Mouse (Mus musculus): ENCODE measurements around the gene Kcnk6. TPM values are rescaled to one million over a fixed set of nuclear protein-coding genes. Genes with fewer than 3 reads are reported as not detected.

The Kcnk6 gene
- polyA plus RNA-seq, 1 experiment, result 0.09 TPM

- TF ChIP-seq MYOG (IDR thresholded peaks at IDR 0.05; ENCODE audit: control insufficient read depth, extremely low read depth, insufficient read length) (no peak), USF1 (IDR thresholded peaks at IDR 0.05; ENCODE audit: low read depth) (no peak), CEBPB (IDR thresholded peaks at IDR 0.05; ENCODE audit: low read depth) (no peak), MAX (IDR thresholded peaks at IDR 0.05) (no peak), FOSL1 (IDR thresholded peaks at IDR 0.05; ENCODE audit: insufficient read depth, low read length, poor library complexity, severe bottlenecking) (no peak), CTCF (IDR thresholded peaks at IDR 0.05; ENCODE audit: control insufficient read depth, insufficient read depth, insufficient read length) (no peak), MYOD1 (IDR thresholded peaks at IDR 0.05; ENCODE audit: control insufficient read depth, insufficient read length, low read depth) (no peak)
- H3K79me2 ChIP-seq (ENCODE audit: control insufficient read depth, insufficient read depth), result no peaks in the 10 kb centered on the region
- H3K36me3 ChIP-seq (ENCODE audit: control insufficient read depth, insufficient read depth), result no peaks in the 10 kb centered on the region
- H3K4me3 ChIP-seq (ENCODE audit: insufficient read depth, poor library complexity, severe bottlenecking), result no peak overlapping the region
- no peaks in the 10 kb centered on the region for H3K79me3 ChIP-seq (ENCODE audit: low read depth)
- peaks cover 5% of the 10 kb centered on the region for H3K27me3 ChIP-seq (ENCODE audit: control insufficient read depth, insufficient read depth, insufficient read length)
- no peak overlapping the region for H3ac ChIP-seq (ENCODE audit: control insufficient read depth, insufficient read length, low read depth)
These were observed 23.6 kb upstream of the Kcnk6 start for GRCm38 (mm10) chr7:29255875-29256274.

GRCm38 (mm10) chr7:29253842-29254241, 21.5 kb upstream of the Kcnk6 start:
- no peak overlapping the region for H3ac ChIP-seq (ENCODE audit: control insufficient read depth, insufficient read length, low read depth)
- no peaks in the 10 kb centered on the region for H3K79me3 ChIP-seq (ENCODE audit: low read depth)
- H3K27me3 ChIP-seq (ENCODE audit: control insufficient read depth, insufficient read depth, insufficient read length), result no peaks in the 10 kb centered on the region
- H3K4me3 ChIP-seq (ENCODE audit: insufficient read depth, poor library complexity, severe bottlenecking), result no peak overlapping the region
- no peaks in the 10 kb centered on the region for H3K79me2 ChIP-seq (ENCODE audit: control insufficient read depth, insufficient read depth)
- TF ChIP-seq MAX (IDR thresholded peaks at IDR 0.05) (no peak), CTCF (IDR thresholded peaks at IDR 0.05; ENCODE audit: control insufficient read depth, insufficient read depth, insufficient read length) (no peak), FOSL1 (IDR thresholded peaks at IDR 0.05; ENCODE audit: insufficient read depth, low read length, poor library complexity, severe bottlenecking) (no peak), MYOG (IDR thresholded peaks at IDR 0.05; ENCODE audit: control insufficient read depth, extremely low read depth, insufficient read length) (no peak), USF1 (IDR thresholded peaks at IDR 0.05; ENCODE audit: low read depth) (no peak), CEBPB (IDR thresholded peaks at IDR 0.05; ENCODE audit: low read depth) (no peak), MYOD1 (IDR thresholded peaks at IDR 0.05; ENCODE audit: control insufficient read depth, insufficient read length, low read depth) (no peak)
- no peaks in the 10 kb centered on the region for H3K36me3 ChIP-seq (ENCODE audit: control insufficient read depth, insufficient read depth)

- H3K79me3 ChIP-seq (ENCODE audit: low read depth), result no peaks in the 10 kb centered on the region
- peaks cover 12% of the 10 kb centered on the region for H3K79me2 ChIP-seq (ENCODE audit: control insufficient read depth, insufficient read depth)
- TF ChIP-seq USF1 (IDR thresholded peaks at IDR 0.05; ENCODE audit: low read depth), result no peak
- TF ChIP-seq CEBPB (IDR thresholded peaks at IDR 0.05; ENCODE audit: low read depth), result no peak
- TF ChIP-seq FOSL1 (IDR thresholded peaks at IDR 0.05; ENCODE audit: insufficient read depth, low read length, poor library complexity, severe bottlenecking), result no peak
- TF ChIP-seq MYOD1 (IDR thresholded peaks at IDR 0.05; ENCODE audit: control insufficient read depth, insufficient read length, low read depth), result no peak
- no peak for TF ChIP-seq CTCF (IDR thresholded peaks at IDR 0.05; ENCODE audit: control insufficient read depth, insufficient read depth, insufficient read length)
- TF ChIP-seq MAX (IDR thresholded peaks at IDR 0.05), result no peak
- no peak for TF ChIP-seq MYOG (IDR thresholded peaks at IDR 0.05; ENCODE audit: control insufficient read depth, extremely low read depth, insufficient read length)
- peaks cover 6% of the 10 kb centered on the region for H3K36me3 ChIP-seq (ENCODE audit: control insufficient read depth, insufficient read depth)
- H3K27me3 ChIP-seq (ENCODE audit: control insufficient read depth, insufficient read depth, insufficient read length), result no peaks in the 10 kb centered on the region
- H3ac ChIP-seq (ENCODE audit: control insufficient read depth, insufficient read length, low read depth), result no peak overlapping the region
- no peak overlapping the region for H3K4me3 ChIP-seq (ENCODE audit: insufficient read depth, poor library complexity, severe bottlenecking)
These were observed 18.9 kb upstream of the Kcnk6 start for GRCm38 (mm10) chr7:29251166-29251565.

GRCm38 (mm10) chr7:29248261-29248841, 16.0 kb upstream of the Kcnk6 start, which contains the start of gene 2200002D01Rik:
TSS of gene 2200002D01Rik (minus strand) at chr7:29248466.
- Histone ChIP-seq H3ac (ENCODE audit: control insufficient read depth, insufficient read length, low read depth) (peak within 1 kb of the TSS; percentile 34), H3K4me3 (ENCODE audit: insufficient read depth, poor library complexity, severe bottlenecking) (peak within 1 kb of the TSS; percentile 33), H3K79me2 (ENCODE audit: control insufficient read depth, insufficient read depth) (peaks cover 12% of the 10 kb centered on the region), H3K79me3 (ENCODE audit: low read depth) (no peaks in the 10 kb centered on the region), H3K27me3 (ENCODE audit: control insufficient read depth, insufficient read depth, insufficient read length) (no peaks in the 10 kb centered on the region), H3K36me3 (ENCODE audit: control insufficient read depth, insufficient read depth) (peaks cover 6% of the 10 kb centered on the region)
- TF ChIP-seq FOSL1 (IDR thresholded peaks at IDR 0.05; ENCODE audit: insufficient read depth, low read length, poor library complexity, severe bottlenecking) (no peak), MYOG (IDR thresholded peaks at IDR 0.05; ENCODE audit: control insufficient read depth, extremely low read depth, insufficient read length) (no peak), MAX (IDR thresholded peaks at IDR 0.05) (no peak), CEBPB (IDR thresholded peaks at IDR 0.05; ENCODE audit: low read depth) (no peak), USF1 (IDR thresholded peaks at IDR 0.05; ENCODE audit: low read depth) (no peak), MYOD1 (IDR thresholded peaks at IDR 0.05; ENCODE audit: control insufficient read depth, insufficient read length, low read depth) (no peak), CTCF (IDR thresholded peaks at IDR 0.05; ENCODE audit: control insufficient read depth, insufficient read depth, insufficient read length) (no peak)

- Histone ChIP-seq H3K79me3 (ENCODE audit: low read depth) (no peaks in the 10 kb centered on the region), H3K36me3 (ENCODE audit: control insufficient read depth, insufficient read depth) (peaks cover 6% of the 10 kb centered on the region), H3K79me2 (ENCODE audit: control insufficient read depth, insufficient read depth) (peaks cover 12% of the 10 kb centered on the region), H3K4me3 (ENCODE audit: insufficient read depth, poor library complexity, severe bottlenecking) (peak overlapping the region; percentile 33), H3K27me3 (ENCODE audit: control insufficient read depth, insufficient read depth, insufficient read length) (no peaks in the 10 kb centered on the region), H3ac (ENCODE audit: control insufficient read depth, insufficient read length, low read depth) (peak overlapping the region; percentile 34)
- TF ChIP-seq CTCF (IDR thresholded peaks at IDR 0.05; ENCODE audit: control insufficient read depth, insufficient read depth, insufficient read length) (no peak), MYOG (IDR thresholded peaks at IDR 0.05; ENCODE audit: control insufficient read depth, extremely low read depth, insufficient read length) (no peak), MAX (IDR thresholded peaks at IDR 0.05) (no peak), MYOD1 (IDR thresholded peaks at IDR 0.05; ENCODE audit: control insufficient read depth, insufficient read length, low read depth) (no peak), CEBPB (IDR thresholded peaks at IDR 0.05; ENCODE audit: low read depth) (no peak), FOSL1 (IDR thresholded peaks at IDR 0.05; ENCODE audit: insufficient read depth, low read length, poor library complexity, severe bottlenecking) (no peak), USF1 (IDR thresholded peaks at IDR 0.05; ENCODE audit: low read depth) (no peak)
These were observed 15.4 kb upstream of the Kcnk6 start for GRCm38 (mm10) chr7:29247706-29248105.
